Mouse (Mus musculus) left cerebral cortex, postnatal 10 days (tissue): ENCODE data around the gene Pus7. TPM values are rescaled to one million over a fixed set of nuclear protein-coding genes. Genes with fewer than 3 reads are reported as not detected.

Source experiments
- DNase-seq, 2 experiments: peaks; one replicate each; pipeline ENCODE4 v3.0.0; 2021 to 2022; ENCODE audit warnings: low spot score in 2 of 2, mixed read lengths in 1 of 2; ENCODE audit errors: extremely low spot score in 1 of 2
- intact Hi-C: fragments of 180-260 bp; cut with DNase I; formaldehyde crosslinking; loops from one replicate; pipeline ENCODE4 v1.15.1; 2025
- total RNA-seq, 2 experiments: library from RNA; stranded (reverse); gene quantifications; 2 replicates each; pipeline ENCODE4 v1.2.3; 2021

Gene Pus7
- total RNA-seq, 2 experiments from 2014 or later, result 19.2 to 24.6 TPM

DNA sequence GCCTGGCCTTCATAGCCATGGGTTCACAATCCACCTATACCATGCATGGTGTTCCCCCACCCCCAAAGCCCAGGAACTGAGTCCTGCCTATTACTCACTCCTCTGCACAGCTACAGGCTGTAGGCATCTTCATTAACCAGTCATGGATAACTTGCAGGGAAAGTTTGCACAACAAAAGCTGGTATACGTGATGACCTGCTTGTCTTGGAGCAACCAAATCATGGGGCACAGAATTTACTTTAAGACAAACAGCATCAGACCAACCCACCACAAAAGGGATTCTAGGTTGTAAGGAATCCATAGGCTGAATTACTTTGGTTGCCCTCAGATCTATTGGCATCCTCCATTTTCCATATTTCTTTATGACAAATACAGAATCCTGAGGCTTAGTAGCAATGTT, 86.1 kb downstream of the Pus7 start:
- DNase-seq, result no peak

More for the DNA sequence above, 86.1 kb downstream of the Pus7 start:
- intact Hi-C loops, result no loop called here

Other genes starting within 250 kb of the Pus7 start
- gene Srpk2, start 99.1 kb downstream of the Pus7 start, total RNA-seq, result 100 to 1,000 TPM; 175 to 176 TPM
- 10 to 100 TPM; 22.1 to 22.6 TPM for gene Rint1, start 4.0 kb upstream of the Pus7 start, total RNA-seq
- gene Tomm7, start 60.5 kb upstream of the Pus7 start, total RNA-seq, result 10 to 100 TPM; 73.7 to 74.5 TPM
- gene Fam126a, start 247.0 kb upstream of the Pus7 start, total RNA-seq, result 10 to 100 TPM; 37.3 to 41.6 TPM